Mouse (Mus musculus): Measurements from ENCODE around the gene Gm572.

GRCm38 (mm10) chr4:148714064-148714463 is 70.9 kb downstream of the Gm572 start:
- TF ChIP-seq GATA1 (IDR thresholded peaks at IDR 0.05; ENCODE audit: low read length) (no peak), TAL1 (IDR thresholded peaks at IDR 0.05; ENCODE audit: low read length) (no peak)

Measured in erythroblast, embryonic 14.5 days (primary cell).